ENCODE assay signal across 8 mouse cellular contexts in genomic region chr5:137350205-137351057, GRCm38 (mm10). TPM values are rescaled to one million over a fixed set of nuclear protein-coding genes. Genes with fewer than 3 reads are reported as not detected.
A peak's percentile ranks its signal among the peaks of the same experiment; 100 is the strongest.
DNase-seq lines count a peak whose midpoint lies in the region; ATAC-seq and TF ChIP-seq lines count a peak whose summit lies in the region.

No protein-coding gene starts in this region.

- peak; percentile 49 for ATAC-seq in heart, embryonic 14.5 days (ENCODE audit: insufficient number of reproducible peaks, insufficient read depth, low FRiP score, low read depth)

- H3K4me1 ChIP-seq in ES-Bruce4 (ENCODE audit: control insufficient read depth, insufficient read depth, low read length) = no peaks in the 10 kb centered on the region
- H3K4me1 ChIP-seq in heart, embryonic 14.5 days (ENCODE audit: control insufficient read depth in 2 of 2, insufficient read depth in 2 of 2, low read length in 2 of 2) = peaks cover 30 to 48% of the 10 kb centered on the region in 2 experiments
- H3K4me1 ChIP-seq in midbrain, embryonic 10.5 days = peaks cover 83% of the 10 kb centered on the region

- peak overlapping the region; percentile 89 for H3K9ac ChIP-seq in ES-Bruce4 (ENCODE audit: low read depth, poor library complexity, severe bottlenecking)
- H3K9ac ChIP-seq in heart, embryonic 14.5 days (ENCODE audit: low read length) = peak overlapping the region; percentile 97

- peak; percentile 92 for DNase-seq in heart, adult 11 months
- DNase-seq in heart, postnatal 4 days = no peak
- DNase-seq in midbrain, embryonic 10.5 days (ENCODE audit: low spot score) = peak; percentile 54
- DNase-seq in ovary, adult 18-20 months (ENCODE audit: low spot score) = no peak
- DNase-seq in spleen, postnatal 4 days (ENCODE audit: low spot score in 2 of 2) = no peak
- DNase-seq in left cerebral cortex, adult 9 months (ENCODE audit: low spot score in 2 of 2) = no peak

- no peak for TF ChIP-seq POLR2A in ES-Bruce4 (IDR thresholded peaks at IDR 0.05; ENCODE audit: insufficient read depth, low read length)

- peak overlapping the region; percentile 78 for H3K4me2 ChIP-seq in heart, embryonic 14.5 days (ENCODE audit: low read length)

- no peak overlapping the region for H3K27ac ChIP-seq in ES-Bruce4 (ENCODE audit: insufficient read depth, low read length)
- peak overlapping the region; percentile 87 to 98 for H3K27ac ChIP-seq in heart, embryonic 14.5 days (replicated peaks in 1 of 2; ENCODE audit: control insufficient read depth in 1 of 2, insufficient read depth in 1 of 2, low read depth in 2 of 2, low read length in 2 of 2)
- peak overlapping the region; percentile 97 for H3K27ac ChIP-seq in midbrain, embryonic 10.5 days (replicated peaks)

- no peaks in the 10 kb centered on the region for H3K36me3 ChIP-seq in ES-Bruce4 (ENCODE audit: control insufficient read depth, insufficient read depth, low read length, poor library complexity, severe bottlenecking)
- H3K36me3 ChIP-seq in heart, embryonic 14.5 days (ENCODE audit: control insufficient read depth, insufficient read depth, low read length) = peaks cover 21% of the 10 kb centered on the region
- peaks cover 29% of the 10 kb centered on the region for H3K36me3 ChIP-seq in midbrain, embryonic 10.5 days

- peak overlapping the region; percentile 77 for H3K4me3 ChIP-seq in ES-Bruce4 (ENCODE audit: low read depth, low read length)
- H3K4me3 ChIP-seq in heart, embryonic 14.5 days (ENCODE audit: control insufficient read depth in 1 of 2, insufficient read depth in 1 of 2, low read depth in 1 of 2, low read length in 2 of 2) = peak overlapping the region; percentile 59 to 91
- H3K4me3 ChIP-seq in midbrain, embryonic 10.5 days = peak overlapping the region; percentile 96

- H3K27me3 ChIP-seq in ES-Bruce4 (ENCODE audit: control insufficient read depth, insufficient read depth, low read length, poor library complexity, severe bottlenecking) = no peaks in the 10 kb centered on the region
- H3K27me3 ChIP-seq in heart, embryonic 14.5 days (ENCODE audit: control insufficient read depth, insufficient read depth, low read length) = no peaks in the 10 kb centered on the region
- no peaks in the 10 kb centered on the region for H3K27me3 ChIP-seq in midbrain, embryonic 10.5 days (ENCODE audit: low read depth, poor library complexity, severe bottlenecking)

- WGBS in heart, embryonic 14.5 days = 1% methylated on average over 55 of the region's 55 CpGs
- under 1% methylated on average over 55 of the region's 55 CpGs for WGBS in midbrain, embryonic 10.5 days

- H3K9me3 ChIP-seq in ES-Bruce4 (replicated peaks; ENCODE audit: control insufficient read depth, insufficient read depth, low read length, poor library complexity, severe bottlenecking) = no peaks in the 10 kb centered on the region
- H3K9me3 ChIP-seq in heart, embryonic 14.5 days (ENCODE audit: control insufficient read depth, low read length) = no peaks in the 10 kb centered on the region
- H3K9me3 ChIP-seq in midbrain, embryonic 10.5 days (replicated peaks) = no peaks in the 10 kb centered on the region

- no peak for TF ChIP-seq CTCF in ES-Bruce4 (IDR thresholded peaks at IDR 0.05; ENCODE audit: low read depth, low read length)

- no peak for TF ChIP-seq EP300 in ES-Bruce4 (IDR thresholded peaks at IDR 0.05; ENCODE audit: insufficient read depth, low read depth, low read length)

RNA-seq across cellular contexts. Expression of gene Ephb4, which starts 0.5 kb away (rescaled TPM):
- total RNA-seq in heart, postnatal 4 days (2021) = 100 to 1,000 TPM; 102 to 108 TPM
- polyA plus RNA-seq in ES-Bruce4 (2011; ENCODE audit: insufficient read depth, insufficient read length, low read depth, missing spikeins) = 17.1 and 20.7 TPM in 2 replicates
- polyA plus RNA-seq in heart, embryonic 14.5 days (2014; fragmentation: Nextera tagmentation; extraction: Ambion mirVana) = 38.2 and 40.5 TPM in 2 replicates
- polyA plus RNA-seq in midbrain, embryonic 10.5 days (2016; fragmentation: Nextera tagmentation; extraction: Ambion mirVana) = 28.9 and 30.0 TPM in 2 replicates

RNA-seq across cellular contexts. Expression of gene Slc12a9, which starts 17.0 kb away (rescaled TPM):
- total RNA-seq in heart, postnatal 4 days (2021) = 1 to 10 TPM; 5.0 to 5.5 TPM
- 7.9 and 8.8 TPM in 2 replicates for polyA plus RNA-seq in ES-Bruce4 (2011; ENCODE audit: insufficient read depth, insufficient read length, low read depth, missing spikeins)
- polyA plus RNA-seq in heart, embryonic 14.5 days (2014; fragmentation: Nextera tagmentation; extraction: Ambion mirVana) = 5.3 and 5.7 TPM in 2 replicates
- 12.0 and 14.3 TPM in 2 replicates for polyA plus RNA-seq in midbrain, embryonic 10.5 days (2016; fragmentation: Nextera tagmentation; extraction: Ambion mirVana)

RNA-seq across cellular contexts. Expression of gene Trip6, which starts 36.2 kb away (rescaled TPM):
- total RNA-seq in heart, postnatal 4 days (2021) = 10 to 100 TPM; 32.5 to 36.0 TPM
- 22.2 and 23.2 TPM in 2 replicates for polyA plus RNA-seq in ES-Bruce4 (2011; ENCODE audit: insufficient read depth, insufficient read length, low read depth, missing spikeins)
- polyA plus RNA-seq in heart, embryonic 14.5 days (2014; fragmentation: Nextera tagmentation; extraction: Ambion mirVana) = 32.3 and 38.9 TPM in 2 replicates
- 61.0 and 61.1 TPM in 2 replicates for polyA plus RNA-seq in midbrain, embryonic 10.5 days (2016; fragmentation: Nextera tagmentation; extraction: Ambion mirVana)

RNA-seq across cellular contexts. Expression of gene Srrt, which starts 43.0 kb away (rescaled TPM):
- 100 to 1,000 TPM; 108 to 119 TPM for total RNA-seq in heart, postnatal 4 days (2021)
- 121 and 139 TPM in 2 replicates for polyA plus RNA-seq in ES-Bruce4 (2011; ENCODE audit: insufficient read depth, insufficient read length, low read depth, missing spikeins)
- polyA plus RNA-seq in heart, embryonic 14.5 days (2014; fragmentation: Nextera tagmentation; extraction: Ambion mirVana) = 58.6 and 69.9 TPM in 2 replicates
- polyA plus RNA-seq in midbrain, embryonic 10.5 days (2016; fragmentation: Nextera tagmentation; extraction: Ambion mirVana) = 190 and 192 TPM in 2 replicates

RNA-seq across cellular contexts. Expression of gene Ufsp1, which starts 56.0 kb away (rescaled TPM):
- 1 to 10 TPM; 7.5 to 8.0 TPM for total RNA-seq in heart, postnatal 4 days (2021)
- 6.4 and 8.7 TPM in 2 replicates for polyA plus RNA-seq in ES-Bruce4 (2011; ENCODE audit: insufficient read depth, insufficient read length, low read depth, missing spikeins)
- polyA plus RNA-seq in heart, embryonic 14.5 days (2014; fragmentation: Nextera tagmentation; extraction: Ambion mirVana) = 7.1 and 7.4 TPM in 2 replicates
- polyA plus RNA-seq in midbrain, embryonic 10.5 days (2016; fragmentation: Nextera tagmentation; extraction: Ambion mirVana) = 9.6 and 11.0 TPM in 2 replicates

Comparison
In these comparisons a context has a peak if more than half of its experiments do, and no peak if none do; other contexts are left out.
1. DNase-seq: peak in heart, adult 11 months (single experiment) and midbrain, embryonic 10.5 days (single experiment); none in heart, postnatal 4 days (single experiment), ovary, adult 18-20 months (single experiment), spleen, postnatal 4 days (0 of 2) and left cerebral cortex, adult 9 months (0 of 2).
2. Peak in every context shown above with its lines, with median percentiles within 50 percentile points of each other: H3K4me3 ChIP-seq.